Mouse (Mus musculus): Measurements from ENCODE around the gene Scn1b. TPM values are rescaled to one million over a fixed set of nuclear protein-coding genes. Genes with fewer than 3 reads are reported as not detected.
A peak's percentile ranks its signal among the peaks of the same experiment; 100 is the strongest.

Gene Scn1b
- polyA plus RNA-seq, 1 experiment from 2014 or later, result 3.4 TPM

GRCm38 (mm10) chr7:31153536-31154320, 26.9 kb upstream of the Scn1b start:
- Histone ChIP-seq H3K9me3 (ENCODE audit: control insufficient read depth, low read length) (no peaks in the 10 kb centered on the region), H3K27me3 (ENCODE audit: control insufficient read depth, insufficient read depth, low read length) (no peaks in the 10 kb centered on the region), H3K4me3 (ENCODE audit: control insufficient read depth in 1 of 2, insufficient read depth in 1 of 2, low read depth in 1 of 2, low read length in 2 of 2) (no peak overlapping the region), H3K4me2 (ENCODE audit: low read length) (no peak overlapping the region), H3K27ac (replicated peaks in 1 of 2; ENCODE audit: control insufficient read depth in 1 of 2, insufficient read depth in 1 of 2, low read depth in 2 of 2, low read length in 2 of 2) (no peak overlapping the region), H3K36me3 (ENCODE audit: control insufficient read depth, insufficient read depth, low read length) (no peaks in the 10 kb centered on the region), H3K9ac (ENCODE audit: low read length) (no peak overlapping the region), H3K4me1 (ENCODE audit: control insufficient read depth in 2 of 2, insufficient read depth in 2 of 2, low read length in 2 of 2) (peaks cover 26 to 32% of the 10 kb centered on the region in 2 experiments)
- no peak for ATAC-seq (ENCODE audit: insufficient number of reproducible peaks, insufficient read depth, low FRiP score, low read depth)
- WGBS, result 86% methylated on average over 6 of the region's 6 CpGs

GRCm38 (mm10) chr7:31151301-31152241, 24.8 kb upstream of the Scn1b start:
- peak; percentile 34 for ATAC-seq (ENCODE audit: insufficient number of reproducible peaks, insufficient read depth, low FRiP score, low read depth)
- Histone ChIP-seq H3K4me1 (ENCODE audit: control insufficient read depth in 2 of 2, insufficient read depth in 2 of 2, low read length in 2 of 2) (peaks cover 36 to 42% of the 10 kb centered on the region in 2 experiments), H3K4me2 (ENCODE audit: low read length) (peak overlapping the region; percentile 85), H3K27me3 (ENCODE audit: control insufficient read depth, insufficient read depth, low read length) (no peaks in the 10 kb centered on the region), H3K27ac (replicated peaks in 1 of 2; ENCODE audit: control insufficient read depth in 1 of 2, insufficient read depth in 1 of 2, low read depth in 2 of 2, low read length in 2 of 2) (peak overlapping the region; percentile 80 to 94), H3K36me3 (ENCODE audit: control insufficient read depth, insufficient read depth, low read length) (no peaks in the 10 kb centered on the region), H3K9ac (ENCODE audit: low read length) (peak overlapping the region; percentile 98), H3K4me3 (ENCODE audit: control insufficient read depth in 1 of 2, insufficient read depth in 1 of 2, low read depth in 1 of 2, low read length in 2 of 2) (peak overlapping the region; percentile 82 to 97), H3K9me3 (ENCODE audit: control insufficient read depth, low read length) (no peaks in the 10 kb centered on the region)
- 10% methylated on average over 23 of the region's 23 CpGs for WGBS

GRCm38 (mm10) chr7:31150566-31151300, 23.9 kb upstream of the Scn1b start:
- Histone ChIP-seq H3K9ac (ENCODE audit: low read length) (peak overlapping the region; percentile 98), H3K36me3 (ENCODE audit: control insufficient read depth, insufficient read depth, low read length) (0 out of 2 replicates have a peak, but pooled peaks cover 4% of the 10 kb centered on the region), H3K27me3 (ENCODE audit: control insufficient read depth, insufficient read depth, low read length) (no peaks in the 10 kb centered on the region), H3K4me3 (ENCODE audit: control insufficient read depth in 1 of 2, insufficient read depth in 1 of 2, low read depth in 1 of 2, low read length in 2 of 2) (peak overlapping the region; percentile 82 to 97), H3K4me2 (ENCODE audit: low read length) (peak overlapping the region; percentile 85), H3K4me1 (ENCODE audit: control insufficient read depth in 2 of 2, insufficient read depth in 2 of 2, low read length in 2 of 2) (peaks cover 31 to 35% of the 10 kb centered on the region in 2 experiments), H3K9me3 (ENCODE audit: control insufficient read depth, low read length) (no peaks in the 10 kb centered on the region), H3K27ac (replicated peaks in 1 of 2; ENCODE audit: control insufficient read depth in 1 of 2, insufficient read depth in 1 of 2, low read depth in 2 of 2, low read length in 2 of 2) (peak overlapping the region; percentile 80 to 94)
- WGBS, result under 1% methylated on average over 55 of the region's 63 CpGs
- peak; percentile 87 for ATAC-seq (ENCODE audit: insufficient number of reproducible peaks, insufficient read depth, low FRiP score, low read depth)

GRCm38 (mm10) chr7:31149751-31150565, 23.2 kb upstream of the Scn1b start:
- Histone ChIP-seq H3K4me1 (ENCODE audit: control insufficient read depth in 2 of 2, insufficient read depth in 2 of 2, low read length in 2 of 2) (peaks cover 26 to 32% of the 10 kb centered on the region in 2 experiments), H3K9me3 (ENCODE audit: control insufficient read depth, low read length) (no peaks in the 10 kb centered on the region), H3K9ac (ENCODE audit: low read length) (peak overlapping the region; percentile 98), H3K27me3 (ENCODE audit: control insufficient read depth, insufficient read depth, low read length) (no peaks in the 10 kb centered on the region), H3K36me3 (ENCODE audit: control insufficient read depth, insufficient read depth, low read length) (0 out of 2 replicates have a peak, but pooled peaks cover 4% of the 10 kb centered on the region), H3K4me2 (ENCODE audit: low read length) (peak overlapping the region; percentile 85), H3K4me3 (ENCODE audit: control insufficient read depth in 1 of 2, insufficient read depth in 1 of 2, low read depth in 1 of 2, low read length in 2 of 2) (peak overlapping the region; percentile 82 to 97), H3K27ac (replicated peaks in 1 of 2; ENCODE audit: control insufficient read depth in 1 of 2, insufficient read depth in 1 of 2, low read depth in 2 of 2, low read length in 2 of 2) (peak overlapping the region; percentile 77 to 80)
- no peak for ATAC-seq (ENCODE audit: insufficient number of reproducible peaks, insufficient read depth, low FRiP score, low read depth)
- 5% methylated on average over 20 of the region's 20 CpGs for WGBS

- H3K27ac ChIP-seq (replicated peaks in 1 of 2; ENCODE audit: control insufficient read depth in 1 of 2, insufficient read depth in 1 of 2, low read depth in 2 of 2, low read length in 2 of 2), result peak overlapping the region; percentile 58 to 80
- H3K4me1 ChIP-seq (ENCODE audit: control insufficient read depth in 2 of 2, insufficient read depth in 2 of 2, low read length in 2 of 2), result peaks cover 26 to 32% of the 10 kb centered on the region in 2 experiments
- H3K36me3 ChIP-seq (ENCODE audit: control insufficient read depth, insufficient read depth, low read length), result 0 out of 2 replicates have a peak, but pooled peaks cover 4% of the 10 kb centered on the region
- ATAC-seq (ENCODE audit: insufficient number of reproducible peaks, insufficient read depth, low FRiP score, low read depth), result no peak
- peak overlapping the region; percentile 82 to 97 for H3K4me3 ChIP-seq (ENCODE audit: control insufficient read depth in 1 of 2, insufficient read depth in 1 of 2, low read depth in 1 of 2, low read length in 2 of 2)
- peak overlapping the region; percentile 98 for H3K9ac ChIP-seq (ENCODE audit: low read length)
- no peaks in the 10 kb centered on the region for H3K27me3 ChIP-seq (ENCODE audit: control insufficient read depth, insufficient read depth, low read length)
- H3K4me2 ChIP-seq (ENCODE audit: low read length), result peak overlapping the region; percentile 85
- 40% methylated on average over 9 of the region's 9 CpGs for WGBS
- H3K9me3 ChIP-seq (ENCODE audit: control insufficient read depth, low read length), result no peaks in the 10 kb centered on the region
Observed at GRCm38 (mm10) chr7:31149271-31149670, 22.5 kb upstream of the Scn1b start.

GRCm38 (mm10) chr7:31148756-31149155, 22.0 kb upstream of the Scn1b start:
- ATAC-seq (ENCODE audit: insufficient number of reproducible peaks, insufficient read depth, low FRiP score, low read depth), result no peak
- 0 out of 2 replicates have a peak, but pooled peaks cover 5% of the 10 kb centered on the region for H3K36me3 ChIP-seq (ENCODE audit: control insufficient read depth, insufficient read depth, low read length)
- H3K4me3 ChIP-seq (ENCODE audit: control insufficient read depth in 1 of 2, insufficient read depth in 1 of 2, low read depth in 1 of 2, low read length in 2 of 2), result peak overlapping the region; percentile 82 to 97
- H3K27me3 ChIP-seq (ENCODE audit: control insufficient read depth, insufficient read depth, low read length), result no peaks in the 10 kb centered on the region
- H3K4me1 ChIP-seq (ENCODE audit: control insufficient read depth in 2 of 2, insufficient read depth in 2 of 2, low read length in 2 of 2), result peaks cover 26 to 32% of the 10 kb centered on the region in 2 experiments
- H3K9ac ChIP-seq (ENCODE audit: low read length), result peak overlapping the region; percentile 62
- H3K27ac ChIP-seq (replicated peaks in 1 of 2; ENCODE audit: control insufficient read depth in 1 of 2, insufficient read depth in 1 of 2, low read depth in 2 of 2, low read length in 2 of 2), result peak overlapping the region; percentile 72 to 80
- H3K9me3 ChIP-seq (ENCODE audit: control insufficient read depth, low read length), result no peaks in the 10 kb centered on the region
- H3K4me2 ChIP-seq (ENCODE audit: low read length), result peak overlapping the region; percentile 85
- 4% methylated on average over 9 of the region's 9 CpGs for WGBS

All from heart, embryonic 14.5 days (tissue).